Mouse (Mus musculus) cerebellum, adult 11-12 months (tissue): ENCODE data around the gene Grasp.

Experiments used
- DNase-seq: peaks from one replicate; pipeline ENCODE4 v3.0.0; 2022

The Grasp gene

DNA sequence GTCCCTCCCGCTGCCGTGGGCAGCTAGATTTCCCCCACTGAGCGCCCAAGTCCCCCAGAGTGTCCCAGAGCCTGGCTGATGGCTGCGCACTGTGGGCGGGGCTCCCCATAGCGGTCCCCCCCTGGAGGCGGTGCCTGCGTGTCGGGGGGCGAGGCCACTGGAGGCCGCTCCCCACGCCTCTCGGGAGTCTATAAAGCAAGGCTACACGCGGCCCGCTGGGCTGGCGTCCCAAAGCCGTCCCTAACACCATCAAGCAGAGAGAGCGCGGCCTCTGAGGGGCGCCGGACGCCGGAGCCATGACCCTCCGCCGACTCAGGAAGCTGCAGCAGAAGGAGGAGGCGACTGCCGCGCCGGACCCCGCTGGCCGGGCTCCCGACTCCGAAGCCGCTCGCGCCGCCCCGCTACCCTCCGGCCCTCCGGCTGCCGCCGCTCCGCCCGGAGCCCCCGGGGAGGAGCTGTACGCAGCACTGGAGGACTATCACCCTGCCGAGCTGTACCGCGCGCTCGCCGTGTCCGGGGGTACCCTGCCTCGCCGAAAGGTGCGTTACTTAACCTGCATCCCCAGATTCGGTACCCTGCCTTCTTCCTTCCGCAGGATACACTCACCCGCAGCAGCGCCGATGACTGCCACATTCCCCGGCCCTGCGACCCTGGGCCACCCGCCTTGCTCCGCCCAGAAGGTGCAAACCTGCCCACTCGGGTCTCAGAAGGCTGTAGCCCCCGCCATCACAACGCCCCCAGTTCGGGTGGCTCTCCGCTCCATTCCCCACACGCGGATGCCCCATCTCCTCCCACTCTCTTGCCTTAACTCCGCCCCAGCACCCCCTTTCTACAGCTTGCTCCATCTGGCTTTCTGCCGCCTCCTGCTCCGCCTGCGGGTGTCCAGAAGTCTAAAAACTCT, at the start of gene Grasp:
Grasp (plus strand) TSS at position 183 of the 901 bp plus-strand sequence.
- peak; percentile 85 for DNase-seq

DNA sequence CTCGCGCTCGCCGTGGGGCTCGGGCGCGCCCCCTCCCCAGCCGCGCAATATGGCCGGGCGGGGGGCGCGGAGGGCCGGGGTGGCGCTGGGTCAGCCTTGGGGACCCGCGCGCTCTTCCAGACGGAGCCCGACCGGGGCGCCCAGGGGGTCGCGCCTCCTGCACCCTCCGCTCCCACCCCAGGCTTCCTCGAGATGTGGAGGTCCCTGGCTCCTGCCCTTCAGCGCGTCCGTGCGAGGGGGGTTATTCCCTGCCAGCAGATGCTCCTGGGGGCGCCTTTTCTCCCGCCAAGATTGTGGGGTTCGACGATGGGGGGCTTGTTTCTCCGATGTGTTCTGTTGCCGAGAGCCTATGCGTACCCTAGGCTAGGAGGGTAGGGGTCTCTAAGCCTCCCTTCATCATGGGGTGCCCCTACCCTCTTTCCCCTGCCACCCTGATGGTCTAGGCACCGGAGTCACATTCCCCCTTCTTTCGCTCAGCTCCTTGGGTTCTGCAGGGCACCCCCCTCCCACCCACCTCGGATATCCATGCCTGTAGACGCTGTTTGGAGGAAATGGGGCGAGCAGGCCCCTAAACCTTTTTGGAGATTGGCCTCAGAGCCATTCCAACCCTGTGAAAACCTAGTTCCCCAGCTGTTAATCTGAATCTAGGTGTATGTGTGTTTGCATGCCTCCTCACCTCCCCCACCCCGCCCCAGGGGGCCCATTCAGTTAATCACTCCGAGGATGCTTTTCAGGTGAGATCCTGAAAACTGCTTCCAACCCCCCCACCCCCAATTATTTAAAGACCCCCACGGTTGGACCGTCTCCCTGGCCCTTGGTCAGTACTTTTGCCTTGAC, 49.5 kb upstream of the Grasp start:
- peak; percentile 79 for DNase-seq

DNA sequence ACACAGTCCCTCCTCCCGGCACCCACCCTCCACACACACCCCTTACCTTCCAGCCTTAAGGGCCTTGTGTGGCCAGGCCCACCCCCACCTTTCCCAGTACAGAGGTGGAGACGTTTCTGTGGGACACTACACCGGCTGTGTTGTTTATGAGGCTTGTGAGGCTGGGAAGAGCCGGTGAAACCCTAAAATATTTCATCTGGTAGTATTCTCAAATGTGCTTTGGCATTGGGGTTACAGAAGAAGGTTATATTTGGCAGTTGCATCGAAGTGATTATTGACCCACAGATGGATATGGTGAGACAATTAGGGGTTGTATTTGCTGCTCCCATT, 48.9 kb upstream of the Grasp start:
- DNase-seq, result no peak

DNA sequence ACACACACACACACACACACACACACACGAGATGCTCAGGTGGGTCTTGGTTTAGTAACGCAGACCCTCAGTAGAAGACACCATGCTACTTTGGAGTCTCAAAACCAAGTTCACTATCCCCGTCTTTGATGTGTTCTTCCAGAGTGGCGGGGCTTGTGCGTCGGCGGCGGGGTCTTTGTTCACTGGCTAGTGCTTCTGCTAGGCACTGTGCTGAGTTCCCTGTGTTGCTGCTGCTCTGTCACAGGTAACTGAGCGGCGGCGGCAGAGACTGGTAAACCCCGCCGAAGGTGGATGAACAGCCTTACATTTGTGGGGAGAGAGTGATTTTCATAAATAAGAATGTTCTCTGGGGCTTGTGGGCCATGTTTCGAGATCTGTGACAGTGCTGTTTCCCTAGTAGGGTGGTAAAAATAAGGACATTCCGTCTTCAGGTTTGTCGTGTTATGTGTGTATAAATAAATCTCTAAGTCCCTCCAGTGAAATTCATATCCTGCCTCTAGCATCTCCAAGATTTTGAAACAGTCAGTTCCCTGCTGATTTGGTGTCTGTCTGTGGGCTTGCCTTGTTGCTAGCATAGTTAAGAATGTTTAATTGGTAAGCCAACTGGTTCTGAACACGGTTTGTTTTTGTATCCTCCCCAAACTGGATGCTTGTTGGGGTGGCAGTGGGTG, 48.2 kb upstream of the Grasp start:
- DNase-seq, result no peak

DNA sequence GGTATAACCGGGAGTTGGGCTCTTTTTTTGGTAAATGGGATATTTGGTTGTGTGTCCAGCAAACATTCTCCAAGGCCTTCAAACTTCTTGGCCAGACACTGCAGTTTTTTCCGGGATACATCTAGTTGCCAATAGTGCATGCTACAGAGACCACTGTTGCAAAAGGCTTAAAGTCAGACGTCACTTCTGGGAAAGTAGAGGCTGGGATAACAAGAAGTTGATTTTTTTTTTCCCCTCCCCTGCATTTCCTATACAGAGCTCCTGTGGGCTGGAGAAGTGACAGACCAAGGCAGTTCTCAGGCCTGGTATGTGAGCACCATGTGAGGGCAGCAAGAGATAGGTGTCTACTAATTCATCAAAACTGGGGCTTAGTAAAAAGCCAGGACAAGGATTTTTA, 47.7 kb upstream of the Grasp start:
- no peak for DNase-seq

DNA sequence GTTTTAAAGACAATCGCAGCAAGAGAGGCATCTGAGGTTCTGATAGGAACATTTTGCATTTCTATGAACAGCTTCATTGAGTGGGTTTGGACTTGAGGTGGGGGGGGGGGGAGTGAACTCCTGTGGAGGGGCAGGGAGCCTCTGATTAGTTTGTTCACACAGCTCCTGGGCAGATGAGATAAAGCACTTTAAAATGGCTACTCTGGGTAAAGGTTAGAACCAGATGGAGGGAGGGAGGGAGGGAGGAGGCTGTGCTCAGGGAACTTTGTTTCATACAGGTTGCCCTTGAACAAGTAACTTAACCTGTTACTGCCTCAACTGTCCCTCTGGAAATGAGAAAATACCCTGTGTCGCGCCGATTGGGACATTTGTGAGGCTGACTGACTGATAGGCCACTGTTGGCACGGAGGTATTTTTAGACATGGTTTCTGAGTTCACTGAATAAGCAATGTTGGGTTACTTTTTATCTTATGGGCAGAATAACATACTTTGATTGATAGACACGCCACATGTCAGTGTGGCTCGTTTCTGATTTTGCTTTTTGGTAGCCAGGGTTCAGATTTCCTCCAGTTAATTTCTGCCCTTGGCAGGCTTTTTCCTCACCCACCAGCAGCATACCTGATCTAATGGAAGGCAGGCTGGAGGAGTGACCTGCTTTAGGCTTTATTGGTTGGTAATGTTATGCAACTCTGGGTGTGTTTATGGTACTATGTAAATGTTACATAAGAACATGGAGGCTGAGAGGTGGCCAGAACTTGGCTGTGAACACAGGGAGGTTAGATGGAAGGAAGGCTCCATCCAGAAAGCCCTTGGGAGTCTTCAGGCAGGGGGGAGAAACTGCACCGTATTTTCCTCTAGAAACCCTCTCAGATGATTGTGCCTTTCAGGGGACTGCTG, 46.9 kb upstream of the Grasp start:
- peak; percentile 60 for DNase-seq

- DNase-seq, result peak; percentile 8
These were observed 43.5 kb upstream of the Grasp start for GRCm38 (mm10) chr15:101180363-101181105.

GRCm38 (mm10) chr15:101181106-101181466, 42.9 kb upstream of the Grasp start:
- DNase-seq, result peak; percentile 8

DNA sequence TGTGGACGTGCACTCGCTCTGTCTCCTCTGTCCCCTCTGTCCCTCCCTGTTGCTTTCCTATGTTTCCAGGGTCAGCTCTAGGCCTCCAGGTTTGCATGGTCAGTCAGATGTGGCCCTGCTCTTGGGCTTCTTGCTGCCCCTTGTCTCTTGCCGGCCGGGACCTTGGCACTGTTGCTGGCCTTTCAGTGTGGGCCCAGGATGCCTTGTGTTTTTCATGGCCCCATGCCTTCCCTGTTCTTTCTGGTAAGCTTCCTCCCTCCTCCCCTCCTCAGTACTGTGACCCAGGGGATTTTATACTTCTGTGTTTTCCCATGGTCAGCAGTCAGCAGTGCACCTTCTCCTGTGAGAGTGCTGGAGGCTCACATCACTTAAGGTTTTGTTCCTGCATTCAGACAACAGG, 42.5 kb upstream of the Grasp start:
- DNase-seq, result no peak

- peak; percentile 3 for DNase-seq
These were observed 41.3 kb upstream of the Grasp start for GRCm38 (mm10) chr15:101182676-101183075.

DNA sequence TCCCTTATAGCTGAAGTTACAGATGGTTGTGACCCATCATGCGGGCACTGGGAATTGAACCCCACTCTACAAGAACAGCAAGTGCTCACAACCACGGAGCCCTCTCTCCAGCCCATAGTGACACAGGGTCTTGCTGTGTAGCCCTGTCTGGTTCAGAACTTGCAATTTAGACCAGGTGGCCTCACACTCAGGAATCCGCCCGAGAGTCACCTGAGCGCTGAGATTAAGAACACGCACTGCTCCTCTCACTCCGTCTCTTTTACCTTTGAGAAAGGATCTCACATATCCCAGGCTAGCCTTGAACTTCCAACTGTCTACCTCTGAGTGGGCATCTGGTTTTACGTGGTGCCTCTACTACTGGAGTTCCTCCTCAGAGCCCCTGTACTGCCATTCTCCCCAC, 39.7 kb upstream of the Grasp start:
- peak; percentile 4 for DNase-seq

DNA sequence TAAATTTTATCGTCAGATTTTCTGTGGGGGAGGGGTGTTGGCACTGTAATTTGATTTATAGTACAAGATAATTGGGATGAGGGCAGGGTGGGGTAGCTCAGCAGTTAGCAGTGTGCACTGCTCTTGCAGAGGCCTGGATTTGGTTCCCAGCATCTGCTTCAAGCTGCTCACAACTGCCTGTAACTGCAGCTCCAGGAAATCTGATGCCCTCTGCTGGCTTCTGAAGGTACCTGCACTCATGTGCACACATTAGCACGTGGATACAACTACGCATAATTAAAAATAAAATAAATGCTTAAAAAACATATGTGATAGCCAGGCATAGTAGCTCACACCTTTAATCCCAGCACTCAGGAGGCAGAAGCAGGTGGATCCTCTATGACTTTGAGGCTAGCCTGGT, 38.4 kb upstream of the Grasp start:
- peak; percentile 6 for DNase-seq

DNA sequence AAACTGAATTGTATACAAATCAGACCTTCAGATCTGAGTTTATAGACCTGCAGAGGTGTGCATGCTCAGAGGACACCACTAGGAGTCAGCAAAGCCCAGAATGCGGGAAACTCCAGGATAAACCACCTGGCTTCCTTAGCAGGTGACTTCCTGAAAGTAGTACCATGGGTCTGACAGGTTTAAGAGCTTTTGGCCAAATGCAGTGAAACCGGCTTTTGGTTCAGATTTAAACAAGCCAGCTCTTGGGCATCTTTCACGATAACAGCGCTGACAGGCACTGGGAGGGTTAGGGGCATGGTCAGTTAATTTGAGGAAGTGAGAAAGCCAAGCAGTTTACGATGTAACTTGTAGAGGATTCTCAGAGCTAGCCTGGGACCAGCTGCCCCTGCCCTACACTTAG, 36.1 kb upstream of the Grasp start:
- DNase-seq, result no peak

DNA sequence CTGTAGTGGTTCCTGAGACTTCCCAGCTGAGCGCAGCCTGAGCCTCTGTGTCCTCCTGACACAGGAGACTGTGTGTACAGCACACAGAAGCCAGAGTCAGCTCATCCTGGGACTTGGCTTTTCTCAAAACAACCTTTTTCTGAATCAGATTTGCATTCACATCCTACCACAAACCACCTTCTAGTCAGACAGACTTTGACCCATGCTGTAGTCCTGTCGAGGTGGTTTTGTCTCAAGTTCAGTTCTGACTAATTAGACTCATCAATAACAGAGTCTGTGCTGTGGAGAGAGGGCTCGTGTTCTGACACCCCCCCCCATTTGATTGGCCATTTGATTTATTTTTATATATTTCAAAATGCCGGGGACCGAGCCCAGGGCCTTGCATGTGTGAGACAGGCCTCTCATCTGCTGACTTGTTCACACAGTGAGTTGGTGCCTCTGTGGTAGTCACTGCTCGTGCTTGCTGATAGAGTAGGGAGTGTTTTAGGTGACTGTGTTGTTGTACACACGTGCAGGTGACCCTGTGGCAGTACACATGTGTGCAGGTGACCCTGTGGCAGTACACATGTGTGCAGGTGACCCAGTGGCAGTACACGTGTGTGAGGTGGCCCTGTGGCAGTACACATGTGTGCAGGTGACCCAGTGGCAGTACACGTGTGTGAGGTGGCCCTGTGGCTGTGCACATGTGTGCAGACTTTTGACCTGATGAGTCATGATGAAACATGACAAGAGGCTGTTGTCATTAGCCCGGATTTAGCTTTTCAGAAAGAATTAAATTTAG, 33.8 kb upstream of the Grasp start:
- DNase-seq, result no peak

- no peak for DNase-seq
These were observed 33.2 kb upstream of the Grasp start for GRCm38 (mm10) chr15:101190762-101191150.

DNA sequence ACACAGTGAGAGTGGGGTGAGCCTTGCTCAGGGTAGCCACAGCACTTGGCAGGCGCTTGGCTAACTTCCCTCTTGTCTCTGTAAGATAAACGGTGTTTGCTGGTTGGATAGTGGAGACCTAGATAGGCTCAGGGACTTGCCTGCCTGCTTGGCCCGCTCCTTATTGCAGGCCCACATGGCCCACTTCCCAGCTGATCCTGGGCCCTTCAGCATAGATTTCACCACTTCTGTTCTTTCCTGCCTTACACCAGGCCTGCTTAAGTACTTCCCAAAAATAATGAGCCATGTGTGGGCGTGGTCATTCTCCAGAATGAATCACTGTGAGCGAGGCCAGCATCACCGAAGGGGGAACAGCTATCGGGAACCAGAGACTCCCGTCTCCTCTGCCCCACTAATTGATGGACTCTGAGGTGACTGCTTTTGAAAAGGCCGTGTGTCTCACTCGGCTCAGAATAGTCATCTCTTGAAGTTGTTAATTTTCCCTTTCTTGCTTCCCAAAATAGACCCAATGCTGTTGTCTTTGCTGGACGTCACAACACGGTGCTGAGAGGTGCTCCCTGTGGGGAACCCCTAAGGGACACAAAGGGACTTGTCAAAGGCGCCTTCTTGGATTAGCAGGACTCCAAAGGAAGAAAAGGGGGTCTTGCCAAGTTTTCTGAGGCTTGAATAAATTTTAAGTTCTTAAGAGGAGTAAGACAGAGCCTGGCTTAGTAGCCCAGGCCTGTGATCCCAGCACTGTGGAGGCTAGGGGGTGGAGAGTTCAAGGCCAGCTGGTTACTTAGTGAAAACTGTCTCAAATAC, 32.3 kb upstream of the Grasp start:
- no peak for DNase-seq

GRCm38 (mm10) chr15:101192260-101192640, 31.7 kb upstream of the Grasp start:
- DNase-seq, result no peak

- DNase-seq, result no peak
These were observed 31.3 kb upstream of the Grasp start for GRCm38 (mm10) chr15:101192651-101193050.

DNA sequence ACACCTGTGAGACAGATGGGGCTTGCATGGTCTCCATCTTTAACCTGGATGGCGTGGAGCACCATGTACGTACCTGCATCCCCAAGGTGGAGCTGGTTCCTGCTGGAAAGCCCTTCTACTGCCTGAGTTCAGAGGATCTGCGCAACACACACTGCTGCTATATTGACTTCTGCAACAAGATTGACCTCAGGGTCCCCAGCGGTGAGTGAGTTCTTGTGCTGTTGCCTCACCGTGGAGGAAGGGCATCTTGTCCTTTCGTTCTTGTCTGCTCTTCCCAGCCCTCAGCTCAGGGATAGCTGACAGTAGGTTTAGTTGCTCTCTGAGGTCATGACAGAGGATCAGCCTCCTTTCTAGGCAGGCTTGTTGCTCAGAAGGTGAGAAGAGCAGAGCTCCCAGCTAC, 30.0 kb upstream of the Grasp start:
- DNase-seq, result no peak
